Mouse (Mus musculus) testis, adult 2 months (tissue): Measurements from ENCODE around the gene Kctd21.

Experiments used
- CTCF ChIP-seq: fragments of 200-500 bp; IDR thresholded peaks from 2 replicates; pipeline ENCODE4 v1.5.1; 2012; ENCODE audit warnings: low read depth, mild to moderate bottlenecking, inconsistent platforms, low read length, moderate library complexity; ENCODE audit not compliant: control insufficient read depth, insufficient read depth, insufficient replicate concordance
- POLR2A ChIP-seq: fragments of 200-500 bp; IDR thresholded peaks from 2 replicates; pipeline ENCODE4 v1.6.1; 2012; ENCODE audit warnings: low read depth, mild to moderate bottlenecking, inconsistent platforms, low read length, moderate library complexity; ENCODE audit not compliant: control insufficient read depth

DNA sequence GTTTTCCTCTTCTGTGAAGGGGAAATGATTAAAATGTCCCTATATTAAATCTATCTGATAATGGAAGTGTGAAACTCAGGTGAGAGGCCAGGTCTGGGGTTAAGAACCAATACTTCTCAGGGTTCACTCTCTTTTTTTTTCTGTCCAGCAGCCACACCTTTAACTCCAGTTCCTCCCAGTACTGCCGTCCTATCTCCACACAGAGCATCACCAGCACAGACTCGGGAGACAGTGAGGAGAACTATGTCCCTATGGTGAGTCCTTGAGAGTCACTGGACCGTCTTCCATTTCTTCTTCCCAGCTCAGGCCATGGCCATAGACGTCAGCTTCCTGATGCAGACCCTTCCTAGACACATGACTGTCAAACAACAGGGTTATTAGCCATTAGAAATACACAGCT, 29.3 kb upstream of the Kctd21 start:
- no peak for TF ChIP-seq POLR2A
- no peak for TF ChIP-seq CTCF
